In genomic region chr10:80432387-80432785, GRCm38 (mm10) we compare ENCODE assay signal across 8 mouse cellular contexts. TPM values are rescaled to one million over a fixed set of nuclear protein-coding genes. Genes with fewer than 3 reads are reported as not detected.
DNase-seq lines count a peak whose midpoint lies in the region; ATAC-seq and TF ChIP-seq lines count a peak whose summit lies in the region.

No protein-coding gene starts in this region.

- H3K4me3 ChIP-seq in kidney, embryonic 15.5 days (replicated peaks) = peak overlapping the region; percentile 91
- peak overlapping the region; percentile 42 for H3K4me3 ChIP-seq in cortical plate, adult 2 months (ENCODE audit: insufficient read depth, low read length)
- peak overlapping the region; percentile 91 for H3K4me3 ChIP-seq in hindbrain, embryonic 16.5 days (ENCODE audit: low read length)
- H3K4me3 ChIP-seq in midbrain, embryonic 16.5 days (ENCODE audit: low read depth, low read length) = peak overlapping the region; percentile 90

- ATAC-seq in kidney, embryonic 15.5 days (replicated peaks; ENCODE audit: low FRiP score) = no peak
- no peak for ATAC-seq in hindbrain, embryonic 16.5 days
- ATAC-seq in midbrain, embryonic 16.5 days = no peak

- no peaks in the 10 kb centered on the region for H3K9me3 ChIP-seq in kidney, embryonic 15.5 days (replicated peaks)
- H3K9me3 ChIP-seq in hindbrain, embryonic 16.5 days (ENCODE audit: control insufficient read depth, low read length) = no peaks in the 10 kb centered on the region
- H3K9me3 ChIP-seq in midbrain, embryonic 16.5 days (replicated peaks; ENCODE audit: control insufficient read depth, low read length, poor library complexity, severe bottlenecking) = no peaks in the 10 kb centered on the region

- H3K27me3 ChIP-seq in kidney, embryonic 15.5 days = no peaks in the 10 kb centered on the region
- H3K27me3 ChIP-seq in hindbrain, embryonic 16.5 days (replicated peaks; ENCODE audit: control insufficient read depth, insufficient read depth, low read length) = no peaks in the 10 kb centered on the region
- H3K27me3 ChIP-seq in midbrain, embryonic 16.5 days (ENCODE audit: control insufficient read depth, insufficient read depth, low read depth, low read length) = no peaks in the 10 kb centered on the region

- H3K4me2 ChIP-seq in kidney, embryonic 15.5 days = peak overlapping the region; percentile 88
- H3K4me2 ChIP-seq in hindbrain, embryonic 16.5 days (ENCODE audit: low read length) = peak overlapping the region; percentile 79
- peak overlapping the region; percentile 72 for H3K4me2 ChIP-seq in midbrain, embryonic 16.5 days (ENCODE audit: low read length)

- 3% methylated on average over 4 of the region's 4 CpGs for WGBS in kidney, embryonic 15.5 days
- WGBS in hindbrain, embryonic 16.5 days = under 1% methylated on average over 4 of the region's 4 CpGs
- 2% methylated on average over 4 of the region's 4 CpGs for WGBS in midbrain, embryonic 16.5 days

- no peak for DNase-seq in kidney, adult 18-20 months
- no peak for DNase-seq in layer of hippocampus, adult 11-12 months (ENCODE audit: low spot score)
- no peak for DNase-seq in spleen, postnatal 10 days (ENCODE audit: low spot score in 2 of 2)
- no peak for DNase-seq in urinary bladder, postnatal 4 days (ENCODE audit: low spot score in 2 of 2)

- H3K9ac ChIP-seq in kidney, embryonic 15.5 days = peak overlapping the region; percentile 96
- H3K9ac ChIP-seq in hindbrain, embryonic 16.5 days (ENCODE audit: low read depth, low read length) = peak overlapping the region; percentile 97
- peak overlapping the region; percentile 95 for H3K9ac ChIP-seq in midbrain, embryonic 16.5 days (ENCODE audit: low read depth, low read length)

- peak overlapping the region; percentile 94 for H3K27ac ChIP-seq in kidney, embryonic 15.5 days
- H3K27ac ChIP-seq in cortical plate, adult 2 months (ENCODE audit: insufficient read depth, low read length) = no peak overlapping the region
- no peak overlapping the region; the same call in 1 of the 2 replicates for H3K27ac ChIP-seq in hindbrain, embryonic 16.5 days (ENCODE audit: low read depth, low read length)
- H3K27ac ChIP-seq in midbrain, embryonic 16.5 days (ENCODE audit: low read length) = peak overlapping the region; percentile 10

- H3K4me1 ChIP-seq in kidney, embryonic 15.5 days = peaks cover 49% of the 10 kb centered on the region
- H3K4me1 ChIP-seq in cortical plate, adult 2 months (ENCODE audit: control insufficient read depth, insufficient read depth, low read length) = peaks cover 4% of the 10 kb centered on the region; the same call in 1 of the 2 replicates
- H3K4me1 ChIP-seq in hindbrain, embryonic 16.5 days (ENCODE audit: control insufficient read depth, insufficient read depth, low read depth, low read length) = peaks cover 19% of the 10 kb centered on the region
- H3K4me1 ChIP-seq in midbrain, embryonic 16.5 days (ENCODE audit: control insufficient read depth, insufficient read depth, low read length) = peaks cover 23% of the 10 kb centered on the region

- no peak for TF ChIP-seq POLR2A in cortical plate, adult 2 months (IDR thresholded peaks at IDR 0.05; ENCODE audit: extremely low read depth, insufficient read depth, low read length)

- peaks cover 34% of the 10 kb centered on the region for H3K36me3 ChIP-seq in kidney, embryonic 15.5 days
- H3K36me3 ChIP-seq in hindbrain, embryonic 16.5 days (ENCODE audit: control insufficient read depth, insufficient read depth, low read length) = peaks cover 20% of the 10 kb centered on the region
- peaks cover 14% of the 10 kb centered on the region for H3K36me3 ChIP-seq in midbrain, embryonic 16.5 days (ENCODE audit: control insufficient read depth, insufficient read depth, low read length)

- TF ChIP-seq CTCF in cortical plate, adult 2 months (IDR thresholded peaks at IDR 0.05; ENCODE audit: extremely low read depth, insufficient read depth, low read length) = no peak

RNA-seq across cellular contexts. Expression of gene Tcf3, which starts 1.1 kb away (rescaled TPM):
- polyA plus RNA-seq in kidney, embryonic 15.5 days (2015; fragmentation: Nextera tagmentation; extraction: Ambion mirVana) = 130 and 138 TPM in 2 replicates
- 25.5 and 26.0 TPM in 2 replicates for polyA plus RNA-seq in cortical plate, adult 2 months (2012; rRNA removed)
- 32.5 and 45.3 TPM in 2 replicates for polyA plus RNA-seq in hindbrain, embryonic 16.5 days (2015; fragmentation: Nextera tagmentation; extraction: Ambion mirVana)
- polyA plus RNA-seq in midbrain, embryonic 16.5 days (2015; fragmentation: Nextera tagmentation; extraction: Ambion mirVana) = 30.2 and 35.2 TPM in 2 replicates

RNA-seq across cellular contexts. Expression of gene Uqcr11, which starts 25.8 kb away (rescaled TPM):
- 790 and 798 TPM in 2 replicates for polyA plus RNA-seq in kidney, embryonic 15.5 days (2015; fragmentation: Nextera tagmentation; extraction: Ambion mirVana)
- polyA plus RNA-seq in cortical plate, adult 2 months (2012; rRNA removed) = 1,456 and 1,595 TPM in 2 replicates
- 704 and 759 TPM in 2 replicates for polyA plus RNA-seq in hindbrain, embryonic 16.5 days (2015; fragmentation: Nextera tagmentation; extraction: Ambion mirVana)
- polyA plus RNA-seq in midbrain, embryonic 16.5 days (2015; fragmentation: Nextera tagmentation; extraction: Ambion mirVana) = 455 and 532 TPM in 2 replicates

RNA-seq across cellular contexts. Expression of gene Mbd3, which starts 33.0 kb away (rescaled TPM):
- polyA plus RNA-seq in kidney, embryonic 15.5 days (2015; fragmentation: Nextera tagmentation; extraction: Ambion mirVana) = 260 and 283 TPM in 2 replicates
- polyA plus RNA-seq in cortical plate, adult 2 months (2012; rRNA removed) = 186 and 210 TPM in 2 replicates
- polyA plus RNA-seq in hindbrain, embryonic 16.5 days (2015; fragmentation: Nextera tagmentation; extraction: Ambion mirVana) = 196 and 207 TPM in 2 replicates
- polyA plus RNA-seq in midbrain, embryonic 16.5 days (2015; fragmentation: Nextera tagmentation; extraction: Ambion mirVana) = 174 and 188 TPM in 2 replicates

RNA-seq across cellular contexts. Expression of gene Mex3d, which starts 44.9 kb away (rescaled TPM):
- polyA plus RNA-seq in kidney, embryonic 15.5 days (2015; fragmentation: Nextera tagmentation; extraction: Ambion mirVana) = 7.1 and 8.4 TPM in 2 replicates
- 13.8 and 14.3 TPM in 2 replicates for polyA plus RNA-seq in cortical plate, adult 2 months (2012; rRNA removed)
- polyA plus RNA-seq in hindbrain, embryonic 16.5 days (2015; fragmentation: Nextera tagmentation; extraction: Ambion mirVana) = 9.1 and 9.2 TPM in 2 replicates
- polyA plus RNA-seq in midbrain, embryonic 16.5 days (2015; fragmentation: Nextera tagmentation; extraction: Ambion mirVana) = 13.6 and 15.0 TPM in 2 replicates

Comparison
In these comparisons a context has a peak if more than half of its experiments do, and no peak if none do; other contexts are left out.
1. H3K27ac ChIP-seq: peak in kidney, embryonic 15.5 days (single experiment) and midbrain, embryonic 16.5 days (single experiment); none in cortical plate, adult 2 months (single experiment) and hindbrain, embryonic 16.5 days (single experiment).
2. Peak in every context shown above with its lines, with median percentiles within 50 percentile points of each other: H3K4me2 ChIP-seq, H3K4me3 ChIP-seq and H3K9ac ChIP-seq.